Mouse (Mus musculus): ENCODE measurements around the gene Zranb2. TPM values are rescaled to one million over a fixed set of nuclear protein-coding genes. Genes with fewer than 3 reads are reported as not detected.

Zranb2 gene
- polyA plus RNA-seq, 1 experiment from 2014 or later, result 92.2 TPM

DNA sequence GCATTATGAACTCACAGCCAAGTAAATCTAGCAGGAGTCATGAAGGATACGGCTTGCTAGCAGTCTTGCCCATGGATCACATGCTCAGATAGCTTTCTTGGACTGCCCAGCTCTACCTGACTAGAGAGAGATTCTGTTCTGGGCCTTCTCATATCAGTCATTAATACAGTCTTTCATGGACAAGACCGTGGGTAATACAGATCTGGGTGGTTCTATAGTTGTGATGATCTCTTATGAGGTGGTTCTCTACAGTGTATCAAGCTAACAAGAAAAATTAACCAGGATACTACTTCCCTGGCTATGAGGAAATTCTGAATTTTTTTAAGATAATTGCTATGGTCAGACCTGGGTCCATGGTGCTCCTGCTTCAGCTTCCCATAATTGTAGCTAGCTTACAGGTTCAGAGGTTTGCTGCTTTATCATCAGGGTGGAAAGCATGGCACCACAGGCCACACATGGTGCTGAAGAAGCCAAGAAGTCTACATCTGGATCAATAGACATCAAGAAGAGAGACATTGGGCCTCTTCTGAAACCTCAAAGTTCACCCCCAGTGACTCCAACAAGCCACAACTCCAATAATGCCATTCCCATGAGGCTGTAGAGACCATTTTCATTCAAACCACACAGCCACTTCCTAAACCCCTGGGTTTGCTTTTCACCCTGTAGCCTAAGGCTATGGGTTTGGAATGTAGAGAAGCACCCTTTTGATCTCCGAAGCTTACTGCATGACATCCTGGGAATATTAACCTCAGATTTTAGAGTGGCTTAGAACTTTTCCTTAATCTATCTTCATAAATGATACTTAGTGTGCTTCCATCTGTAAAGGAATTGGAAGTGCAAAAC lies 16.0 kb downstream of the Zranb2 start:
- Histone ChIP-seq H3K27ac (replicated peaks) (no peak overlapping the region), H3K27me3 (replicated peaks) (no peaks in the 10 kb centered on the region), H3K36me3 (peaks cover 31% of the 10 kb centered on the region), H3K4me3 (replicated peaks) (no peak overlapping the region), H3K4me2 (no peak overlapping the region), H3K9ac (replicated peaks) (no peak overlapping the region), H3K4me1 (no peaks in the 10 kb centered on the region), H3K9me3 (replicated peaks) (no peaks in the 10 kb centered on the region)
- WGBS, result 95% methylated on average over 3 of the region's 3 CpGs
- no peak for ATAC-seq (ENCODE audit: low FRiP score)

DNA sequence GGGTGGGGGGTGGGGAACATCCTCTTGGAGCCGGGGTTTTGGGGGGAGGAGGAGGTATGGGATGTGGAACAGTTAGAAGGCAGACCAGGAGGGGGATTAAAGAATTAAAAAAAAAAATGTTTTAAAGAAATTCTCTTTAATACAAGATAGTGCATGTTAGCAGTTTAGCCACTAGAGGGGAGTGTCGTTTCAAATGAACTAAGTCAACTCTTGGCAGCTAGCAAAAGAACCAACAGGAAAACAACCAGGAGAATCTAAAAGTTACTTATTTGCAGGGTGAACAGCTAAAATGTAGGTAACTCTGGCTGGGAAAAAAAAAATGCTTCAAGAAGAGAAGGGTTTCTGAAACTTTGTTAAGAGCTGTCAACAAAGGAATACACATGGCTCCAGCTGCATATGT lies 31.2 kb downstream of the Zranb2 start:
- 8% methylated on average over 2 of the region's 2 CpGs for WGBS
- H3K27me3 ChIP-seq (replicated peaks), result peaks cover 39% of the 10 kb centered on the region
- H3K27ac ChIP-seq (replicated peaks), result no peak overlapping the region
- H3K4me3 ChIP-seq (replicated peaks), result no peak overlapping the region
- no peak overlapping the region for H3K4me2 ChIP-seq
- no peak; the same call in 1 of the 2 replicates for ATAC-seq (ENCODE audit: low FRiP score)
- H3K36me3 ChIP-seq, result no peaks in the 10 kb centered on the region
- H3K4me1 ChIP-seq, result peaks cover 16% of the 10 kb centered on the region
- no peak overlapping the region for H3K9ac ChIP-seq (replicated peaks)
- H3K9me3 ChIP-seq (replicated peaks), result no peaks in the 10 kb centered on the region

DNA sequence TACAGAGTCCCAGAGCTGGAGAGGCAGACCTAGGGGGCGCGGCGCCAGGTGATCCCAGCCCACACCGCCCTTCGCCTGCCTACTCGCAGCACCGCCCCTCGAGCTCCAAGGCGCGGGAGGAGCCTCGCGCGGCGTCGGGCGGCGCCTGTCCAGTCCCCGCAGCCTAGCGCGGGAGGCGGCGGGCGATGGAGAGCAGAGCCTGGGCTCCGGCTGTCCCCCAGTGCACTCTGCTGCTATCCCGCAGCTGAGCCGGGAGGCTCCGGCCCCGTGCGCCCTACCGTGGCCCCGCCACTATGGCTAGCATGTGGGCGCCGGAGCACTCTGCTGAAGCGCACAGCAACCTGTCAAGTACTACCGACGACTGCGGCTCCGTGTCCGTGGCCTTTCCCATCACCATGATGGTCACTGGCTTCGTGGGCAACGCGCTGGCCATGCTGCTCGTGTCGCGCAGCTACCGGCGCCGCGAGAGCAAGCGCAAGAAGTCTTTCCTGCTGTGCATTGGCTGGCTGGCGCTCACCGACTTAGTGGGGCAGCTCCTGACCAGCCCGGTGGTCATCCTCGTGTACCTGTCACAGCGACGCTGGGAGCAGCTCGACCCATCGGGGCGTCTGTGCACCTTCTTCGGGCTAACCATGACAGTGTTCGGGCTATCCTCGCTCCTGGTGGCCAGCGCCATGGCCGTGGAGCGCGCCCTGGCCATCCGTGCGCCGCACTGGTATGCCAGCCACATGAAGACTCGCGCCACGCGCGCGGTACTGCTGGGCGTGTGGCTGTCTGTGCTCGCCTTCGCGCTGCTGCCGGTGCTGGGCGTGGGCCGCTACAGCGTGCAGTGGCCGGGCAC lies 33.0 kb downstream of the Zranb2 start, which contains the start of gene Ptger3:
Ptger3 (plus strand) TSS at position 168 of the 841 bp plus-strand sequence.
- Histone ChIP-seq H3K9me3 (replicated peaks) (no peaks in the 10 kb centered on the region), H3K36me3 (no peaks in the 10 kb centered on the region), H3K4me2 (peak within 1 kb of the TSS; percentile 98), H3K27me3 (replicated peaks) (peaks cover 39% of the 10 kb centered on the region), H3K27ac (replicated peaks) (no peak within 1 kb of the TSS), H3K9ac (replicated peaks) (peak within 1 kb of the TSS; percentile 48), H3K4me3 (replicated peaks) (peak within 1 kb of the TSS; percentile 55), H3K4me1 (peaks cover 16% of the 10 kb centered on the region)
- WGBS, result 1% methylated on average over 78 of the region's 84 CpGs
- peak; percentile 86 for ATAC-seq (ENCODE audit: low FRiP score)

DNA sequence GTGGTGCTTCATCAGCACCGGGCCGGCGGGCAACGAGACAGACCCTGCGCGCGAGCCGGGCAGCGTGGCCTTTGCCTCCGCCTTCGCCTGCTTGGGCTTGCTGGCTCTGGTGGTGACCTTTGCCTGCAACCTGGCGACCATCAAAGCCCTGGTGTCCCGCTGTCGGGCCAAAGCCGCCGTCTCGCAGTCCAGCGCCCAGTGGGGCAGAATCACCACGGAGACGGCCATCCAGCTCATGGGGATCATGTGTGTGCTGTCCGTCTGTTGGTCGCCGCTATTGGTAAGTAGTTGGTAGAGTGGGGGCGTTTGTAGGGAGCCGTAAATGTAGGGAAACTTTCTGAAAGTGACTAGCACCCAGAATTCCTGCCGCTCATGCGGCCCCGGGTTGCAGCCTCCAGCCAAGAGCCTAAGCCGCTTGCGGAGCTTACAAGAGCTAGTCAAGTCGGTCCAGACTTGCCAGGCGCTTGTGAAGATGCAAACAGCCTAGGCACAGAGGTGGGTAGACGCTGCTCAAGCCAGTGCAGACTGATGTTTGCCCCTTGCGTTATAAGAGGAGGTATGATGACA lies 33.7 kb downstream of the Zranb2 start:
- H3K4me2 ChIP-seq, result peak overlapping the region; percentile 98
- ATAC-seq (ENCODE audit: low FRiP score), result peak; percentile 48; the same call in 1 of the 2 replicates
- no peaks in the 10 kb centered on the region for H3K36me3 ChIP-seq
- 4% methylated on average over 34 of the region's 34 CpGs for WGBS
- no peaks in the 10 kb centered on the region for H3K9me3 ChIP-seq (replicated peaks)
- H3K4me1 ChIP-seq, result peaks cover 16% of the 10 kb centered on the region
- no peak overlapping the region for H3K27ac ChIP-seq (replicated peaks)
- H3K9ac ChIP-seq (replicated peaks), result peak overlapping the region; percentile 48
- peaks cover 39% of the 10 kb centered on the region for H3K27me3 ChIP-seq (replicated peaks)
- H3K4me3 ChIP-seq (replicated peaks), result peak overlapping the region; percentile 55

DNA sequence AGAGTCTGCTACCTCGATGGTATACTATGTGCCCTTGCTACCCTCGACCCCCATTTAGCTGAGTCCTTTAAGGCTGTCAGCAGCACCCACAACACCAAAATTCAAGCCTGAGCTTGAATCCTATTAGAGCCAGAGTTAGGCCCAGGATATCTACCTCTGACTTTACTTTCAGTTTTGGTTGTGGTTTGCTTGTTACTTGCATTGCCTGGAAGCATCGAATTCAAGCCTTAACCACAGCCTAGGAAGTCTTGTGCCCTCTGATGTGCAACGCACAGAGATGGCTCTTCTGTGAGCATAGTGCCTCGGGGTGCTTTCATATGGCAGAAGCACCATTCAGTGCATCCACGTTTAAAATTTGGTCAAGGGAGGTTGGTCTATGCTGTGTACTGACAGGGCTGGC lies 38.1 kb downstream of the Zranb2 start:
- WGBS, result 83% methylated on average over 6 of the region's 6 CpGs
- no peaks in the 10 kb centered on the region for H3K9me3 ChIP-seq (replicated peaks)
- no peak overlapping the region for H3K4me2 ChIP-seq
- no peak overlapping the region for H3K27ac ChIP-seq (replicated peaks)
- H3K36me3 ChIP-seq, result no peaks in the 10 kb centered on the region
- H3K27me3 ChIP-seq (replicated peaks), result peaks cover 24% of the 10 kb centered on the region
- H3K4me3 ChIP-seq (replicated peaks), result no peak overlapping the region
- H3K4me1 ChIP-seq, result peaks cover 11% of the 10 kb centered on the region
- no peak for ATAC-seq (ENCODE audit: low FRiP score)
- no peak overlapping the region for H3K9ac ChIP-seq (replicated peaks)

DNA sequence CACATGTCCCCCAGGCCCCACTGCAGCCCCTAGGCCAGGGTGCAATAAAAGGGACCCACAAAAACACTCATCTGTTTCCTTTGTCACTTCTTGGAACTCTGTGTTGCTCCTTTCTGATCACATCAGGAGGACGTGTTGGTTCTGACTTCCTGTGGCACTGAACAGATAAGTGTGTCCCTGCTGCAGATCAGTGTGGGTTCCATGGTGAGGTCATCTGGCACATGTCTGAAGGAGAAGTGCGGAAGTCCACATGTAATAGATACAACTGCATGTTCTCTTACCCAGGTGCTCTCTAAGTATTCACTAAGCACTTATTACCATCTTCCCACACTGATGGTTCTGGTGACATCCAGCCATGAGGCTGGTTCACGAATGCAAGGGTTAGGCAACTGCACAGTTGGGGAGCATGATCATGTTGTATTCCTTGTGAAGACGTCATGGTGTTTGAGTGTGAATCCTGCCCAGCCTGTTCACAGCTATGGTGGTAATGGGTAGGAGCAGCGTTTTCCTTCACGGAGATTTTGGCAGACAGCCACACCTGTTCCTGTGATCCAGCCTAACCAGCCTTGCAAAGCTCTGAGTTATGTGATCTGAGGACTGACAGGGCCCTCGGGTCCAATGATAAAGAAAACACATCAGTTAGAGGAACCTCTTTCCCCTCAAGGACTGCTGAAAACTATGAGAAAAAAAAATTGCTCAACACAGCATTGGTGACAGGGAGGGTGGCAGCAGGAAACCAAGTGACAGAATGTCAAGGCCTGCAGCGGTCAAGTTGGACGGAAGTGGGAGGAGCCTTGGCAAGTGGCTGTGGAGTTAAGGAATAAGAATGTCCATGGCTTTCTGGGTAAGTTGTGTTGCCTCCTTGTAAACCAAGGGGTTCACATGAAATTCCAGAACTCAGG lies 41.7 kb downstream of the Zranb2 start:
- H3K36me3 ChIP-seq, result no peaks in the 10 kb centered on the region
- no peaks in the 10 kb centered on the region for H3K4me1 ChIP-seq
- H3K27ac ChIP-seq (replicated peaks), result no peak overlapping the region
- H3K4me2 ChIP-seq, result no peak overlapping the region
- no peaks in the 10 kb centered on the region for H3K9me3 ChIP-seq (replicated peaks)
- ATAC-seq (ENCODE audit: low FRiP score), result no peak
- no peak overlapping the region for H3K4me3 ChIP-seq (replicated peaks)
- no peak overlapping the region for H3K9ac ChIP-seq (replicated peaks)
- H3K27me3 ChIP-seq (replicated peaks), result no peaks in the 10 kb centered on the region
- WGBS, result 80% methylated on average over 9 of the region's 9 CpGs

DNA sequence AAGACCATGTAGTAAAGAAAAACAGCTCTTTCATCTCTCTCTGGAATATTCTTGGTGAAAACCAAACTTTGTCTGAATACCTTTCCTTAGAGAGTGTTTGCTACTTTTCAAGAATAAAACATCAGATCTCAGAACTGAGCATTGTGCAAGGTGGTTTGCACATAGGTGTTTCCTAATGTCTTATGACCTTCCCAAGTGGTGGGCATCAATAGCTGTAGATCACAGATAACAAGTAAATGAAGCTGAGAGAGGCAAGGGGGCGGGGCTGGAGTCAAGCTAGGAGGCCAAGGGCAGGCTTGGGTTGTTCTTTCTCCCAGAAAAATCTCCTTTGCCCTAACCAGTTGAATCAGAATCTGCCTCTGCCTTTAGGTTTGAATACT lies 42.4 kb downstream of the Zranb2 start:
- no peaks in the 10 kb centered on the region for H3K36me3 ChIP-seq
- no peak overlapping the region for H3K9ac ChIP-seq (replicated peaks)
- ATAC-seq (ENCODE audit: low FRiP score), result no peak
- WGBS, result 79% methylated on average over 1 of the region's 1 CpGs
- no peaks in the 10 kb centered on the region for H3K27me3 ChIP-seq (replicated peaks)
- H3K4me2 ChIP-seq, result no peak overlapping the region
- no peak overlapping the region for H3K4me3 ChIP-seq (replicated peaks)
- H3K9me3 ChIP-seq (replicated peaks), result no peaks in the 10 kb centered on the region
- no peak overlapping the region for H3K27ac ChIP-seq (replicated peaks)
- no peaks in the 10 kb centered on the region for H3K4me1 ChIP-seq

DNA sequence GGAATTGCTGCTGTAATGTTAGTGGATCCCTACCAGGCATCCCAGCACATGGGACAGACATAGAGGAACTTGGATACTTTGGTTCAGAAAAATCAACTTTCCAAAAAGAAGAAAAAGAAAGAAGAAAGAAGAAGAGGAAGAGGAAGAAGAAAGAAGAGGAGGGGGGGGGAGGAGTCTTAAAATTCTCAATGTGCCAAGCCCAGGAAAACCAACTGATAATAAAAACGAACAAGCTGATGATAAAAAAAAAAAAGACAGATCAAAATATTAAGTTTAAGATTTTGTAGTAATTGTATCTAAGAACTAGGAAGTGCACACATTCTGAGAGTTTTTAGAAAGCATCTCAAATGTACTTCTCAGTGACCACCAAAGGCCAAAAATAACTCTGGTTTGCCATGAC lies 42.9 kb downstream of the Zranb2 start:
- Histone ChIP-seq H3K27me3 (replicated peaks) (no peaks in the 10 kb centered on the region), H3K4me3 (replicated peaks) (no peak overlapping the region), H3K9ac (replicated peaks) (no peak overlapping the region), H3K27ac (replicated peaks) (no peak overlapping the region), H3K36me3 (no peaks in the 10 kb centered on the region), H3K9me3 (replicated peaks) (no peaks in the 10 kb centered on the region), H3K4me1 (no peaks in the 10 kb centered on the region), H3K4me2 (no peak overlapping the region)
- no peak for ATAC-seq (ENCODE audit: low FRiP score)
- WGBS, result 79% methylated on average over 1 of the region's 1 CpGs

DNA sequence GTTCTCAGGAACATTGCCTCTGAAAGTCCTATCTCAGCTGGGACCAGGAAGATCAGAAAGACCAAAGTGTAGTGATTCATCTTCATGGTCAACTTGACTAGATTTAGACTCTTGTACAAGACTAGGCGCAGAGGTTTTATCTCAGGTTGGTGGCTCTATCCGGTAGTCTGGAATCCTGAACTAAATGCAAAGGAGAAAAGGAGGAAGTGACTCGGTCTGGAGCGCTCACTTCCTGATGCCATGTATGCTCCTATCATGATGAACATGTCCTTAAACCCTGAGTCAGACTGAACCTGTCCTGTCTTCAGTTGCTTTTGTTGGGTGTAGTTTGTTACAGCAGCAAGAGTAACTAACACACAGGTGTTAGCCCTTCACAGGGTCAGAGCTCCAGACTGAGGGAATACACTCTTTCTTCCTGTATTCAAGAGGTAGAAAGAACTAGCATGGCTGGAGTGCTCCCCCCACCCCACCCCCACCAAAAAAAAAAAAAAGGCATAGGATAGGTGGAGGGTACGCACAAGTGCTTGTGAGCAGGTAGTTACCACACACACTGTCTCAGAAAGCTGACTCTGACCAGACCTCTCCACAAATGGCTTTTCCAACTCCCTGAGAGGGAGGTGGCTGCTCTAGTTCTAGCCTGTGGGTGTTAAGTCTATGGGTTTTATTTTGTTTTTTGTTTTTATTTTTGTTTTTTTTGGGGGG lies 44.7 kb downstream of the Zranb2 start:
- ATAC-seq (ENCODE audit: low FRiP score), result no peak
- WGBS, result 94% methylated on average over 5 of the region's 5 CpGs

DNA sequence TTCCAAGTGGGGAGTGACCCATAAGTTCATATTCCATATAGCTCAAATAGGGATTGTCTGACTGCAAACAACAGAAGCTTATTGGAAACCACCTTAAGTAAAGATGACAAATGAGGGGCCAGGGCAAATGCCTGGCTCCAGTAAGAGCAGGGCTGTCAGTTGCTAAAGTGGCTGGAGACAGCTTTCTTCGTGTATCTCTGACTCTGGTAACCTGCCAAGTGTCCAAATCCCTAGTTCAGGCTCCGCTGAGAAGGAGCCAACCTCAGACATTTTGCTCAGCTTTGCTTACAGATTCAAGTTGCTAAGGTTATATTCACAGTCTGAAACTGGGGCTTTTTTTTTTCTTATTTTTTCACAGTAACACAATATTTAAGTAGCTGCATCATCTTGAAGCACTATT lies 45.4 kb downstream of the Zranb2 start:
- Histone ChIP-seq H3K4me1 (0 out of 2 replicates have a peak, but pooled peaks cover 5% of the 10 kb centered on the region), H3K9me3 (replicated peaks) (no peaks in the 10 kb centered on the region), H3K36me3 (no peaks in the 10 kb centered on the region), H3K27ac (replicated peaks) (no peak overlapping the region), H3K4me3 (replicated peaks) (no peak overlapping the region), H3K4me2 (no peak overlapping the region), H3K9ac (replicated peaks) (no peak overlapping the region), H3K27me3 (replicated peaks) (no peaks in the 10 kb centered on the region)
- WGBS, result 71% methylated on average over 2 of the region's 2 CpGs
- ATAC-seq (ENCODE audit: low FRiP score), result no peak

More for the DNA sequence above, 44.7 kb downstream of the Zranb2 start:
- Histone ChIP-seq H3K4me1 (0 out of 2 replicates have a peak, but pooled peaks cover 5% of the 10 kb centered on the region), H3K36me3 (no peaks in the 10 kb centered on the region), H3K9ac (replicated peaks) (no peak overlapping the region), H3K9me3 (replicated peaks) (no peaks in the 10 kb centered on the region), H3K27ac (replicated peaks) (no peak overlapping the region), H3K4me3 (replicated peaks) (no peak overlapping the region), H3K4me2 (no peak overlapping the region), H3K27me3 (replicated peaks) (no peaks in the 10 kb centered on the region)

Data from neural tube, embryonic 15.5 days (tissue).